Mouse (Mus musculus) neutrophil, adult 5-6 weeks (primary cell): ENCODE measurements around the gene Slco4a1. TPM values are rescaled to one million over a fixed set of nuclear protein-coding genes. Genes with fewer than 3 reads are reported as not detected.

Experiments
- ATAC-seq: fragments of 151-379, 151-347 bp; 2 replicates; pipeline ENCODE4 v1.8.0; 2017; ENCODE audit warnings: mild to moderate bottlenecking, moderate TSS enrichment; ENCODE audit not compliant: insufficient number of reproducible peaks, poor library complexity, low FRiP score, severe bottlenecking; ENCODE audit errors: extremely low read depth
- total RNA-seq: library from RNA; stranded (forward); fragments of 200-1000 nt; gene quantifications from 2 replicates; pipeline ENCODE4 v1.2.3, GENCODE M21; 2017

The Slco4a1 gene
- total RNA-seq, 1 experiment from 2014 or later, result 8.4 TPM

GRCm38 (mm10) chr2:180488210-180488751, 32.2 kb downstream of the Slco4a1 start:
- ATAC-seq, result no peak

- ATAC-seq, result no peak
Observed at GRCm38 (mm10) chr2:180495906-180496305, 39.9 kb downstream of the Slco4a1 start.

- no peak for ATAC-seq
Observed at GRCm38 (mm10) chr2:180499741-180500140, 43.7 kb downstream of the Slco4a1 start, which contains the start of gene Ntsr1. Gene Ntsr1, plus strand, starts transcription at chr2:180499976.

- no peak for ATAC-seq
Observed at GRCm38 (mm10) chr2:180500726-180501125, 44.7 kb downstream of the Slco4a1 start.

GRCm38 (mm10) chr2:180501217-180501967, 45.3 kb downstream of the Slco4a1 start:
- ATAC-seq, result no peak

GRCm38 (mm10) chr2:180506281-180506680, 50.2 kb downstream of the Slco4a1 start:
- no peak for ATAC-seq

GRCm38 (mm10) chr2:180508455-180509115, 52.5 kb downstream of the Slco4a1 start:
- ATAC-seq, result no peak

GRCm38 (mm10) chr2:180510867-180511266, 54.8 kb downstream of the Slco4a1 start:
- no peak for ATAC-seq

GRCm38 (mm10) chr2:180511875-180512661, 56.0 kb downstream of the Slco4a1 start:
- no peak for ATAC-seq

GRCm38 (mm10) chr2:180513019-180513418, 57.0 kb downstream of the Slco4a1 start:
- no peak for ATAC-seq

- no peak for ATAC-seq
Observed at GRCm38 (mm10) chr2:180513835-180514234, 57.8 kb downstream of the Slco4a1 start.

GRCm38 (mm10) chr2:180521437-180522221, 65.6 kb downstream of the Slco4a1 start:
- ATAC-seq, result no peak

GRCm38 (mm10) chr2:180522825-180523224, 66.8 kb downstream of the Slco4a1 start:
- ATAC-seq, result no peak

Other genes starting within 250 kb of the Slco4a1 start
- gene Lama5, start 230.4 kb upstream of the Slco4a1 start, total RNA-seq, result under 0.01 TPM in 2 replicates
- 798 and 852 TPM in 2 replicates for gene Rps21, start 198.9 kb upstream of the Slco4a1 start, total RNA-seq
- 53.5 and 55.6 TPM in 2 replicates for gene Cables2, start 182.7 kb upstream of the Slco4a1 start, total RNA-seq
- gene Rbbp8nl, start 166.4 kb upstream of the Slco4a1 start, total RNA-seq, result not detected in 2 replicates
- gene Gata5, start 121.5 kb upstream of the Slco4a1 start, total RNA-seq, result not detected in 2 replicates
- gene Ntsr1, start 43.7 kb downstream of the Slco4a1 start, total RNA-seq, result not detected in 2 replicates
- gene Mrgbp, start 125.1 kb downstream of the Slco4a1 start, total RNA-seq, result 46.7 TPM in 2 replicates
- 56.9 and 76.6 TPM in 2 replicates for gene Ogfr, start 133.0 kb downstream of the Slco4a1 start, total RNA-seq
- 2.0 and 2.2 TPM in 2 replicates for gene Col9a3, start 141.5 kb downstream of the Slco4a1 start, total RNA-seq
- not detected in 2 replicates for gene Tcfl5, start 186.5 kb downstream of the Slco4a1 start, total RNA-seq